Mouse (Mus musculus) adrenal gland, postnatal 14 days (tissue): ENCODE results near the gene Ppie. TPM values are rescaled to one million over a fixed set of nuclear protein-coding genes. Genes with fewer than 3 reads are reported as not detected.

Experiments
- total RNA-seq: library from RNA; stranded (reverse); gene quantifications from 2 replicates; pipeline ENCODE4 v1.2.3, GENCODE M21; 2021

Ppie gene
- total RNA-seq, 1 experiment from 2014 or later, result 41.4 TPM

Other genes starting within 250 kb of the Ppie start
- 2.7 and 5.7 TPM in 2 replicates for gene Mfsd2a, start 178.8 kb downstream of the Ppie start, total RNA-seq
- gene Mycl, start 144.3 kb downstream of the Ppie start, total RNA-seq, result 2.3 and 3.5 TPM in 2 replicates
- gene Trit1, start 123.4 kb downstream of the Ppie start, total RNA-seq, result 19.0 and 25.7 TPM in 2 replicates
- gene Bmp8b, start 34.8 kb downstream of the Ppie start, total RNA-seq, result not detected in 2 replicates
- gene Oxct2b, start 23.7 kb downstream of the Ppie start, total RNA-seq, result not detected in 2 replicates
- gene Hpcal4, start 43.3 kb upstream of the Ppie start, total RNA-seq, result 5.4 and 6.3 TPM in 2 replicates
- 23.8 and 25.4 TPM in 2 replicates for gene Nt5c1a, start 61.6 kb upstream of the Ppie start, total RNA-seq
- gene Heyl, start 93.6 kb upstream of the Ppie start, total RNA-seq, result 14.1 and 17.8 TPM in 2 replicates
- gene Pabpc4, start 122.4 kb upstream of the Ppie start, total RNA-seq, result 98.4 and 98.6 TPM in 2 replicates
- gene Oxct2a, start 183.7 kb upstream of the Ppie start, total RNA-seq, result not detected in 2 replicates
- 0.34 TPM in 1 of 2 replicates, not detected in the other for gene Bmp8a, start 203.3 kb upstream of the Ppie start, total RNA-seq